Mouse (Mus musculus): ENCODE data around the gene Hspa8.
"Not testable (repeated sequence)": the region's sequence is repeated elsewhere in the genome, so short reads cannot be mapped to it uniquely, and the experiment has no call there.

The Hspa8 gene

DNA sequence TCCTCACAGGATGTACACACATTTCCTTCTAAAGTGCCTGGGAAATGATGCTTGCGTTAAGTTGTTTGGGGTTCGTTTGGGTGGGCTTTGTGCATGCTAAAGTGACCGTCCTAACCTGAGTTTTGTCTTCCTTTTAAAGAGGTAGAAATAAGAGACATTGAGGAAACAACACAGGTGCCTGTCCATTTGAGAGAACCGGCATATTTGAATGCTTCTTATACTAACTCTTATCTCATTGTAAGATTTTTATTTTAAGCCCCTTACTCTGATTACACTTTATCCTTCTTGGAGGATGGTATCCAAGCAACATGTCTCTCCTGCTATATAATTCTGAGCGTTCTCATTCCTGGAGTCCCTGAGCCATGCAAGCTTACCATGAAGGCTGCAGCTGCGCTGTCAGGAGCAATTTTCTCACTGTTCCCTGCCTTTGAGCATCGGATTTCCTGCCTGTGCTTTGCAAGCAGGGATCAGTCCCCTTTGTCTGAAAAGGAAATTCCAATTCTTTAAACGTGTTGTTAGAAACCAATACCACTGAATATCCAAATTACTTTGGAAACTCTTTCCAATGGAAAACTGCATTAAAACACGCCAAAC, 16.3 kb upstream of the Hspa8 start:
- DNase-seq = no peak

GRCm38 (mm10) chr9:40785452-40785851, 15.3 kb upstream of the Hspa8 start:
- DNase-seq = no peak

DNA sequence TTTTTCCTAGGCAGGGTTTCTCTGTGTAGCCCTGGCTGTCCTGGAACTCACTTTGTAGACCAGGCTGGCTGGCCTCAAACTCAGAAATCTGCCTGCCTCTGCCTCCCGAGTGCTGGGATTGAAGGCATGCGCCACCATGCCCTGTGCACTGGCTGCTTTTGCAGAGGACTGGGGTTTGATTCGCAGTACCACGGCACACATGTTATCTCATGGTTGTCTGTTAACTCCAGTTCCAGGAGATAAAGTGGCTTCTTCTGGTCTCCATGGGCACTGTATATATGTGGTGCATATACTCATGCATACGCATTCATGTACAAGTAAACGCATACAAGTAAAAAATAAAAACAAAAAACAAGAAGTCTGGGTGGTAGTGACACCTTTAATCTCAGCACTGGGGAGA, 14.0 kb upstream of the Hspa8 start:
- DNase-seq = not testable (repeated sequence)

DNA sequence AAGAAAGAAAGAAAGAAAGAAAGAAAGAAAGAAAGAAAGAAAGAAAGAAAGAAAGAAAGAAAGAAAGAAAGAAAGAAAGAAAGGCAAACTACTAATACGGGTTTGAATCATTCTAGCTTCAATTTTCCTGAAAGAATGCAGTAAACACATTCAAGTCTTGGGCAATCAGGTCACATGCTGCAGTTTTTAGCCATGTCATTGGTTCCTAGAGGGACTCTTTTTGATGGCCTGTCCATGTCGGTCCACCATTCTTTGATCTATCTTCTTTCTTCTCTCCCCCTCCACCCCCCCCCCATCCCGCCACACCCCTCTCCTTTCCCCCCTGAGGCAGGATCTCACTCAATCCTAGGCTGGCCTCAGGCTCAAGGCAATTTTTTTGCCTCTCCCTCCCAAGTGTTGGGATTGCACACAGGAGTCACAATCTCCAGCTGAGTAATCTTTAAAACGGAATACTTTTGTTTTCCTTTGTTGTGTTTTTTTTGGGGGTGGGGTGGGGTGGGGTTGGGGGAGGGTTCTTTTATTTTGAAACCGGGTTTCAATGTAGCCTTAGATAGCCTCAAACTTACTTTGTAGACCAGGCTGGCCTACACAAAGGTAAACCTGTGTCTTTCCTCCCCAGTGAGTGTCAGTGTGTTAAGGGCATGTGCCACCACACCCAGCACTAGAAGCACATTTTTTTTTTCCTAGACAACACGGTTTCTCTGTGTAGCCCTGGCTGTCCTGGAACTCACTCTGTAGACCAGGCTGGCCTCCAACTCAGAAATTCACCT, 8.7 kb upstream of the Hspa8 start:
- no peak for DNase-seq

DNA sequence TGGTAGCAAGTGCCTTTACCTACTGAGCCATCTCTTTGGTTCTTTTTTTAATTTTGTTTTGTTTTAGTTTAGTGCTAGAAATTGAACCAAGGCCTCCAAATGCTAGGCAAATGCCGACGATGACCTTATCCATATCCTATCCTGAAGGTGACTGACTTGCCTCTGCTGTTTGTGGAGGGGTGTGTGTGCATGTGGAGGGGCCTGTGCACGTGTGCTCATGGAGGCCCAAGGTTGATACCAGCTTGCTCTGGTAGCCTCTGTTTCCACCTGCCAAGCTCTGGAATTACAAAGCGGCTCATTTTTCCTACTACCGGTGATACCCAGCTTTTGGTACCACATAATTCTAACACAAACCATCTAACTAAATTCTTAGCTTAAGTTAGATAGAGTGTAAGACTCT, 7.2 kb upstream of the Hspa8 start:
- no peak for DNase-seq

GRCm38 (mm10) chr9:40794251-40794650, 6.5 kb upstream of the Hspa8 start:
- no peak for DNase-seq

GRCm38 (mm10) chr9:40794926-40795325, 5.9 kb upstream of the Hspa8 start:
- no peak for DNase-seq

- no peak for DNase-seq
Observed at GRCm38 (mm10) chr9:40795562-40795961, 5.2 kb upstream of the Hspa8 start.

GRCm38 (mm10) chr9:40796054-40796453, 4.7 kb upstream of the Hspa8 start:
- DNase-seq = no peak

- no peak for DNase-seq
Observed at GRCm38 (mm10) chr9:40798247-40798960, 2.4 kb upstream of the Hspa8 start.

GRCm38 (mm10) chr9:40799112-40799511, 1.7 kb upstream of the Hspa8 start:
- no peak for DNase-seq

GRCm38 (mm10) chr9:40799837-40800501, 815 bp upstream of the Hspa8 start:
- peak; percentile 59 for DNase-seq

DNA sequence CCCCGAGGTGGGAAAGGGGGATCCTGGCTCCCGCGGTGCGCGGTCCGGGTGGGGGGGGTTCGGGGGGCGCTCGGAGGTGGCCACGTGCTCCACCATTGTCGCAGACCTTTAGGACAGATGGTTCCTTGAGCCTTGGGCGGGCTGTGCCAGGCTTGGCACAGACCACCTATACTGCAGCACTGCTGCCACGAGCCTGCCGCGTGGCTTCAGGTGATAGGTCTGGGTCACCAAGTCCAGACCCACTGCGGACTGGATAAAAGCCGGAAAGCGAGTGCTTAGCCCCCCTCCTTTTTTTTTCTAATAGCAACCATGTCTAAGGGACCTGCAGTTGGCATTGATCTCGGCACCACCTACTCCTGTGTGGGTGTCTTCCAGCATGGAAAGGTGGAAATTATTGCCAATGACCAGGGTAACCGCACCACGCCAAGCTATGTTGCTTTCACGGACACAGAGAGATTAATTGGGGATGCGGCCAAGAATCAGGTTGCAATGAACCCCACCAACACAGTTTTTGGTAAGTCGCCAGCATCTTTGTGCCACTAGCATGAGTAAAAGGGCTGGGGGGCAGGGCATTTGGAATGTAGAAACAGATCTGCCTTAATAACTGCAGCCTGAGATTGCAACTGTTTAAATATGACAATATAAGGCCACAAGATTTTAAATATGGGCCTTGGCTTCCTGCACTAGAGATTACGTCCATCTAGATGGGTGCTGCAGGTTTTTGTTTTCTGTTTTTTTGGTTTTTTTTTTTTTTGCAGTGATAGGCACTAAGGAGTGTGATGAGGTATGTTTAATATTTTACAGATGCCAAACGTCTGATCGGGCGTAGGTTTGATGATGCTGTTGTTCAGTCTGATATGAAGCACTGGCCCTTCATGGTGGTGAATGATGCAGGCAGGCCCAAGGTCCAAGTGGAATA, 1.1 kb downstream of the Hspa8 start:
- DNase-seq = not testable (repeated sequence)

DNA sequence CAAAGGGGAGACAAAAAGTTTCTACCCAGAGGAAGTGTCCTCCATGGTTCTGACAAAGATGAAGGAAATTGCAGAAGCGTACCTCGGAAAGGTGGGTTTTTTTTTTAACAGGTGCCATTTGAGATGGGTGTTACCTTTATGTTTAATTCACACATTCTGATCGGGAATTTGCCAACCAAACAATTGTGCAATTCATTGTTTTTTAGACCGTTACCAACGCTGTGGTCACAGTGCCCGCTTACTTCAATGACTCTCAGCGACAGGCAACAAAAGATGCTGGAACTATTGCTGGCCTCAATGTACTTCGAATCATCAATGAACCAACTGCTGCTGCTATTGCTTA, 1.7 kb downstream of the Hspa8 start:
- not testable (repeated sequence) for DNase-seq

DNA sequence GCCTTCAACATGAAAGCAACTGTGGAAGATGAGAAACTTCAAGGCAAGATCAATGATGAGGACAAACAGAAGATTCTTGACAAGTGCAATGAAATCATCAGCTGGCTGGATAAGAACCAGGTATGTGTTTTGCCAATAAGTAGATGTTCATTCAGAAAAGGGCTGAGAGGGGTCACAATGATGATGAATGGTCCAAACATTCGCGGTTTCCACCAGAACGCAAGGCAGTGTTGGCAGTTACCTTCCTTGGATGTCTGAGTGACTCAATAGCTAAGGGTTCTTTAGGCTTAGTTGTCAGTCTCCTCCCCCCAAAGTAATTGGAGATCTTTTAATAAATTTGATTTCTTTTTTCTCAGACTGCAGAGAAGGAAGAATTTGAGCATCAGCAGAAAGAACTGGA, 3.8 kb downstream of the Hspa8 start:
- not testable (repeated sequence) for DNase-seq

GRCm38 (mm10) chr9:40805263-40805662, 4.5 kb downstream of the Hspa8 start:
- DNase-seq = peak; percentile 59

DNA sequence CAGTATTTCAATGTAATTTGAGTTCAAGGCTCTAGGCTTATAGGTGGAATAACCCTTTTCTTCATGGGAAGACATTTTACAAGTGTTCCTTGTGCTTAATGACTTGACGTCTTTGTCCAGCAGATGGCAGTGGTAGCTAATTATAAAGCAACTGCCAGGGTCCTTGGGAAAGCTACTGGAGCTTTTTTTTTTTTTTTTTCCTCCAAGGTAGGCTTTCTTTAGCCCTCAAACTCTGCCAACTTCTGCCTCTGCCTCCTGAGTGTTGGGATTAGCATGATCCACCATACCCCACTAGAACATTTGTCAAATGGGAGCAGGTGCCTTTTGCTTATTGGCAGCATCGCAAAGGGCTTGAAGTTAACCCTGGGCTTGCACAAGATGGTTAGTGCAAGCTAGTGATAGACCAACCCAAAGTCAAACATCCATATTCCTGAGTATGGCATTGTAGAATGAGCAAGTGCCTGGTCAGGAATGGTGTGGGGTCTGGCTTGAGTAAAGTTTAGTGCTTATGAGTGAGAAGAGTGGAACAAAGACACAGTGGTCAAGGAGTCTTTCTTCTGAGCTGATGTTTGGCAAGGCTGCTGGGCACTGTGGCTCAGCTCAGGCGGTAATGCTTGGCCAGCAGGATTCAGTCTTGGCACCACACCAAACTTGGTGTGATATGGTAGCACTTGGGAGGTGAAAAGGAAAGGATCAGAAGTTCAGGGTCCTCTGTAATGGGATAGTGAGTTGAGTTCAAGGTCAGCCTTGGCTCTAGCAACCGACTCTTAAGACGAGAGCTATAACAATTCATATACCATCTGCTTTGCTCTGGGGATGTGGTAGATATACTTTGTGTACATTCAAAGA, 5.9 kb downstream of the Hspa8 start:
- DNase-seq = no peak

GRCm38 (mm10) chr9:40807289-40807920, 6.6 kb downstream of the Hspa8 start:
- DNase-seq = no peak

DNA sequence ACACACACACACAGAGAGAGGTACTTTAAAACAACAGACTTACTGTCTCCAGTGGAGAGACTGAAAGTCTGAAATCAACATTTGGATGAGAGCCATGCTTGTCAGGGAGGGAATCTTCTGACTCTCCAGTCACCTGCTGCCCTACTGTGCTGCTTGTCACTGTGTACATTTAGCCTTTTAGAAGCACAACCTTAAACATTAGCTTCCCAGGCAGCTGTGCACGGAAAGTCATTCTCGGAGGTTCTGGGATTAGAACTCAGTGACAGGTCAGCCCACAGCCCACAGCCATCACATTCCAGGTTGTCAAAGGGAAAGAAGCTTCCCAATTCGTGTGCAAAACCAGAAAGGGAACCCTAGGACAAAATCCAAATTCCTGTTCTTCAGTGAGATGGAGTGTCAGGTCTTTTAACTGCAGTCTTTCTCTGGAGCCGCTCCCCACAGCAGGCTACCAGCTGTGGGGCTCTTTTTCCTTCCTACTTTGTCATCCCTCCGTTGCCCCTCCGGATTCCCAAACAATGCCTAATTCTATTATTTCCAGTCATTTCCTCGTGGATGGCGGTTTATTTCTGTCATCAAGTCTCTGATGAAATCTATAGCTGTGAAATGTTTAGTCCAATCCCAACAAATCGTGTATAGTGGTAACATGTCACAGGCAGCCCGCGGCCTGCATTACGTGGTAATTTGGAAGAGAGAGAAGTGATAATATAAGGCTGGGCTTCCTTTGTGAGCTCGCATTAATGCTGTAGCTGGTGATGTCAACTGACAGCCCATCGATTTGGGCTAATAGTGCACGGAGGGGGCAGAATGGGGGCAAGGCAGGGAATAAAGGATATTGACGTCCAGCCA, 7.5 kb downstream of the Hspa8 start:
- no peak for DNase-seq

DNA sequence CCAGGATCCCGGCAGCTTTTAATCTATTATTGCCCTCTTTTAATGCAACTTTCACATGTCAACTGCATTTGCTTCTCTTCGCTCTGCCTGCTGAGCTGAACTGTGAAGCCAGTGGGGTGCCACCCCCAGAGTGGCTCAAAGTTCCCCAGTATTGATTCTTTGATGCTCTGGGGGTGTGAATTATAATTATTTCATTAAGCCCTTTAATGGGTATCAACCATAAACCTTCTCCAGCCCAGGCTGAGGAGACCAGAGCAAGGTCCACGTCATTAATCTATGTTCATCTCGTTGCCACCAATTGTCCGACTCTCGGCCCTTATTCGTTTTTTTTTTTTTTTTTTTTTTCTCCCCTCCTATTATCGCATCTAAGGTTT, 8.1 kb downstream of the Hspa8 start:
- DNase-seq = no peak

All from right cerebral cortex, postnatal 25 days (tissue).